Mouse (Mus musculus) spleen, adult 2 months (tissue): ENCODE data around the gene Ercc1.

Experiments used
- CTCF ChIP-seq: fragments of 200-500 bp; IDR thresholded peaks from 2 replicates; pipeline ENCODE4 v1.5.1; 2011; ENCODE audit warnings: mild to moderate bottlenecking, inconsistent platforms; ENCODE audit not compliant: insufficient read depth, insufficient read length, insufficient replicate concordance; ENCODE audit errors: extremely low read depth
- POLR2A ChIP-seq: fragments of 200-500 bp; IDR thresholded peaks from 2 replicates; pipeline ENCODE4 v1.6.1; 2011; ENCODE audit warnings: low read depth, low read length, inconsistent platforms

DNA sequence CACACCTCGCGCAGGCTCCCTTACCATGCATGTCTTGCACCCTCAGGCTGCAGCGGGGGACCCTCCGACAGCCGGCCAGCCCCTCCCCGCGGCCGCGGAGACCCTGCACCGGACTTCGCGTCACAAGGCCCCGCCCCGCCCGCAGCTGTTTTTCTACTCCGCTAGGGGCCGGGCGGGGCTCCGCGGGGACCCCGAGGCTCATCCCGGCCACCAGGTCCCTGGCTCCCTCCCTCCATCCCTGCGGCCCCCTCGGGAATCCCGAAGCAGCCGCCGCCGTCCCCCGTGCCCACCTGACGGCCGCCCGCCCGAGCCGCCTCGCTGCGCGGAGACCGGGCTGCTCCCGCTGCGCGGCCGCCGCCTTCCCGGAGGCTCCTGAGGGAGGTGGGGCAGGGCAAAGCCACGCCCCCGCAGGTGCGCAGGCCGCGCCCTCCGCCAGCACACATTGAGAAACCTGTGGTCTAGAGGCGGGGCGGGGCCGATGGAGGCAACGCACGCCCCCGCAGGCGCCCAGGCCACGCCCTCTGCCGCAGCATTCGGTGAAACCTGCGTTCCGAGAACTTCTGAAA, 59.2 kb downstream of the Ercc1 start, which contains the start of gene Klc3:
- TF ChIP-seq POLR2A = no peak
- TF ChIP-seq CTCF = no peak
